Mouse (Mus musculus) megakaryocyte, embryonic 14.5 days (primary cell): ENCODE measurements around the gene Gspt1.

Experiments used
- FLI1 ChIP-seq: IDR thresholded peaks from 2 replicates; pipeline ENCODE4 v1.6.1; 2012; ENCODE audit warnings: low read length, inconsistent platforms, mixed read lengths
- GATA1 ChIP-seq: IDR thresholded peaks from 3 replicates; pipeline ENCODE4 v1.6.1; 2012; ENCODE audit warnings: mixed read lengths, low read length, inconsistent platforms, borderline replicate concordance

DNA sequence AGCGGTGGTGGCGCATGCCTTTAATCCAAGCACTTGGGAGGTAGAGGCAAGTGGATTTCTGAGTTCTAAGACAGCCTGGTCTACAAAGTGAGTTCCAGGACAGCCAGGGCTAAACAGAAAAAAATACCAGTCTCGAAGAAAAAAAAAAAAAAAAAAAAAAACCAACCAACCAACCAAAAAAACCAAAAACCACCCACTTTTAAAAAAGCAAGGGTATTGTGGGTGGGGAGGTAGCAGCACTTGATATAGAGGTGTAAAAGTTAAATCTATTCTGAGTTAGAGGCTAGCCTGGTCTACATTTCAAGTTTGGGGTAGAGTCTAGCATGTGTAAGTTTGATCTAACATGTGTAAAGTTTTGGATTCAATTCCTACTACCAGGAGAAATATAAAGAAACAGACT lies 53.9 kb downstream of the Gspt1 start:
- TF ChIP-seq FLI1 (no peak), GATA1 (no peak)
